8 mouse cellular contexts compared by ENCODE assay signal in genomic region chr5:125433793-125434337, GRCm38 (mm10). TPM values are rescaled to one million over a fixed set of nuclear protein-coding genes. Genes with fewer than 3 reads are reported as not detected.
DNase-seq lines count a peak whose midpoint lies in the region; ATAC-seq lines count a peak whose summit lies in the region.

Dhx37 (minus strand) TSS chr5:125434121.

- H3K36me3 ChIP-seq in intestine, embryonic 14.5 days (ENCODE audit: control insufficient read depth, insufficient read depth, low read length): peaks cover 29% of the 10 kb centered on the region

- peak within 1 kb of the TSS; percentile 72 for H3K9ac ChIP-seq in intestine, embryonic 14.5 days (ENCODE audit: low read length)

- intact Hi-C loops in left cerebral cortex, postnatal 14 days (cut with DNase I): no loop called here

- H3K4me3 ChIP-seq in intestine, embryonic 14.5 days (ENCODE audit: low read depth, low read length): peak within 1 kb of the TSS; percentile 60

- under 1% methylated on average over 43 of the region's 46 CpGs for WGBS in intestine, embryonic 14.5 days

- peaks cover 8% of the 10 kb centered on the region for H3K4me1 ChIP-seq in intestine, embryonic 14.5 days (replicated peaks; ENCODE audit: control insufficient read depth, insufficient read depth, low read length)

- H3K4me2 ChIP-seq in intestine, embryonic 14.5 days (ENCODE audit: low read length): peak within 1 kb of the TSS; percentile 83

- peak; percentile 86 to 89 for DNase-seq in adrenal gland, adult 18-20 months (ENCODE audit: low spot score in 2 of 2)
- peak; percentile 97 for DNase-seq in embryo, embryonic 11 days
- DNase-seq in gastrocnemius, postnatal 25 days: peak; percentile 91
- peak; percentile 92 for DNase-seq in intestine, embryonic 14.5 days (ENCODE audit: low spot score)
- DNase-seq in left cerebral cortex, postnatal 14 days (ENCODE audit: low spot score in 2 of 2): peak; percentile 96
- DNase-seq in mesoderm, embryonic 11.5 days (ENCODE audit: low read depth, low spot score): peak; percentile 97
- peak; percentile 89 for DNase-seq in right cerebral cortex, postnatal 36 days (ENCODE audit: low spot score in 2 of 2)
- DNase-seq in yolk sac, embryonic 10.5 days (ENCODE audit: low spot score): peak; percentile 93

- H3K27ac ChIP-seq in intestine, embryonic 14.5 days (ENCODE audit: low read depth): no peak within 1 kb of the TSS

- H3K27me3 ChIP-seq in intestine, embryonic 14.5 days (replicated peaks; ENCODE audit: control insufficient read depth, insufficient read depth, low read length): no peaks in the 10 kb centered on the region

- peak; percentile 96 for ATAC-seq in intestine, embryonic 14.5 days (replicated peaks; ENCODE audit: low FRiP score, low TSS enrichment, low read depth)

- H3K9me3 ChIP-seq in intestine, embryonic 14.5 days (ENCODE audit: control insufficient read depth, low read length): no peaks in the 10 kb centered on the region

RNA-seq across cellular contexts. Expression of gene Dhx37, which starts in this region (rescaled TPM):
- 10 to 100 TPM; 16.7 to 19.3 TPM for total RNA-seq in adrenal gland, adult 18-20 months (2021)
- 1 to 10 TPM; 3.6 to 3.8 TPM for total RNA-seq in gastrocnemius, postnatal 25 days (2021)
- 9.6 and 11.3 TPM in 2 replicates for polyA plus RNA-seq in intestine, embryonic 14.5 days (2014; fragmentation: Nextera tagmentation; extraction: Ambion mirVana)
- 10 to 100 TPM; 10.1 to 10.9 TPM for total RNA-seq in left cerebral cortex, postnatal 14 days (2021)
